Mouse (Mus musculus) gonadal fat pad, adult 2 months (tissue): ENCODE measurements around the gene Dnajb2. TPM values are rescaled to one million over a fixed set of nuclear protein-coding genes. Genes with fewer than 3 reads are reported as not detected.

Experiments
- DNase-seq: peaks from one replicate; pipeline ENCODE4 v3.0.0-alpha.2; 2012; ENCODE audit warnings: low read depth
- polyA plus RNA-seq: library from polyadenylated mRNA; depleted of rRNA; stranded (reverse); fragments of >200 nt; gene quantifications from 2 replicates; pipeline ENCODE4 v1.2.3, GENCODE M21; 2012

Dnajb2 gene
- polyA plus RNA-seq, 1 experiment, result 37.9 TPM

DNA sequence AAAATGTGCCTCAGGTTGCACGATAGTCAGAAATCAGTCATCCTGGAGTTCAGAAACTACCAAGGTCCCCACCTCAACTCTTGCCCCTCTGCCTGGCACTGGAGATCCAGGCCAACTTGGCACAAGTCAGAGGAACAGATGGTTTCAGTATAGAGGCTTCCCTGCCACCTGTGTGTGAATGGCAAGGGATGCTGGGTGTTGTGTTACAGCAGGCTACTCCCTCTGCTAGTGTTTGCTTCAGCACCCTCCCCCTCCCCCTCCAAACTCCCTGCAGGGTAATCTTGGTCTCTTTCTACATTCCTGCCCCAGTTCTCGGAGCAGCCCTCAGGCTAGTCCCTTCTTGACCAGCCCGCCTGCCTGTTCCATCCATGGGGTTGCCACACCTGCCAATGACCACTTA is 14.3 kb downstream of the Dnajb2 start:
- DNase-seq, result no peak

DNA sequence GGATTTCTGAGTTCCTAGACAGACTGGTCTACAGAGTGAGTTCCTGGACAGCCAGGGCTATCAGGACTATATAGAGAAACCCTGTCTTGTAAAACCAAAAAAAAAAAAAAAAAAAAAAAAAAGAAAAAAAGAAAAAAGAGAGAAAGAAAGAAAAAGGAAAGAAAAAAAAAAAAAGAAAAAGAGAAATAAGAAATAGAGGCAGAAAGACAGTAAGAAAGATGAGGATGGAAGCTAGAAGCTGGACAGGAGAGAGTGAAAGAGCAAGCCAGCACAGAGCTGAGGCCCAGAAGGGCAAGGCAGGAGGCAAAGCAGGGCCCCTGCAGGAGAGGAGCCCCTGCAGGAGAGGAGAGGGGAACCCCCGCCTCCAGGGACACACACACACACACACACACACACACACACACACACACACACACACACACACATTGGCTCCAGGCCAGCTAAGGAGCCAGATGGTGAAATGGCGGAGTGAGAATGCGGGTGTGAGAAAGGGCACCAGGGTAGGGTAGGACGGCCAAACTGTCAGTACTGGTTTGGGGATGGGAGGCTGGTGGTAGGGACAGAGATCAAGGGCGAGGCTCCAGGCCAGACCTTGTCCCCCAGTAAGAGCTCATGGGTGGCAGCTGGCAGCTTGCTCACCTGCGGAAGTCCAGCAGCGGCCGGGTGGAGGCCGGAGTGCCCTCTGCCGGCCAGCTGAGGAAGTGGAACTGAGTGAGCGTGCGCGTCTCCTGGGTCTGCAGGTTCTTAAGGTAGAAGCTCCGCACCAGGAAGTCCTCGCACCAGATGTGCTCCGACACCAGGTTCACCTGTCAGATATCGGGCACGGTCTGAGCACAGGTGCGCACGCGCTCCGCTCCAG is 15.1 kb downstream of the Dnajb2 start:
- no peak for DNase-seq

DNA sequence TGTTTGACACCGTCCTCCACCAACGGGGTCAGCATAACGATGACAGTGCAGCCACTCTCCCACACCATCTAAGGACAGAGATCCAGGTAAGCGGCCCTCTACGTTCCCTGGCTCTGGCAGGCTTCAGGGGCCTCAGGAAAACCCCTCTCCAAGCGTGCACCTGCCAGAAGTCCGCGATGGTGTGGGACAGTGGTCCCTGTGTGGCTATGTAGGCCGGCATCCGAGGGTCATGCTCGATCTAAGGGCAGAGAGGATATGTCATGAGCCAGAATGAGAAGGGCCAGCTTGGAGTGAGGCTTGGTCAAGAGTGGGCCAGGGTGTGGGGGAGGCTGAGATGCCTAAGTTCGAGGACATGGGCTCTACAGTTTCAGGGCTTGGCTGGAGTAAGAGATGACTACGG is 16.1 kb downstream of the Dnajb2 start:
- no peak for DNase-seq

GRCm38 (mm10) chr1:75253029-75253428 is 16.8 kb downstream of the Dnajb2 start:
- no peak for DNase-seq

DNA sequence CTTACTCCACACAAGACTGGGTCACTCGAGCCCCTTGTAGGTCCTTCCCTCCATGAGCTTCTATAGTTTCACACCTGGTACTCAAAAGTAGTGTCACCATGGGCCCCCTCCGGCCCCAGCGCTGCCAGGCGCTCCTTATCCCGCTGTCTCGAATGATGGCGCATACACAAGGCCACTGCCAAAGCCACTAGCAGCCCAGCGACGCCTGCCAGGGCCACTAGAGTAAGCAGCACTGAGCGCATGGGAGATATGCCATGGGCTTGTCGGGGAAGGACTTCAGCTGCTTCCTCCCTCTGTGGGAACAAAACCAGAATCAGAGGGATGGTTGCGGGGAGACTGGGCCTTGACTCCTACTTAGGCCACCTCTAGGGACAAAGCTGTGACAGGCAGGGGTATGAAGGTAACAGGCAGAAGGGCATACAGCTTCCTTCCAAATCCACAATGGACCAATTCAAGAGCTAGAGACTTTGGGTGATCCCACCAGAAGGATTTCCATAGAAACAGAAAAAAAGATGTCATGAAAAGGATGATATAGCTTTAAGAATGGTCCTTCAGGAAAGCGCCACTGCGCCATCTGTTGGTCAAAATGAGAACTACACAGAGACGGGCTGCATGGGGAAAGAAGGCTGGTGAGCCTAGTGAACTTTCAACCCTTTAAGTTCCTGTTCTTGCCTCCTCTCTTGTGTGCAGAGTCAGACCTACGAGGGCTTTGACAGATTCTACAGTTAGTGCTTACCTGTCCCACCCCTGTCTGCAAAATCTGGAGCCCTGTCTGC is 17.8 kb downstream of the Dnajb2 start:
- DNase-seq, result no peak

- DNase-seq, result no peak
These were observed 18.4 kb downstream of the Dnajb2 start for GRCm38 (mm10) chr1:75254625-75255013.

GRCm38 (mm10) chr1:75255516-75256046 is 19.4 kb downstream of the Dnajb2 start:
- no peak for DNase-seq

DNA sequence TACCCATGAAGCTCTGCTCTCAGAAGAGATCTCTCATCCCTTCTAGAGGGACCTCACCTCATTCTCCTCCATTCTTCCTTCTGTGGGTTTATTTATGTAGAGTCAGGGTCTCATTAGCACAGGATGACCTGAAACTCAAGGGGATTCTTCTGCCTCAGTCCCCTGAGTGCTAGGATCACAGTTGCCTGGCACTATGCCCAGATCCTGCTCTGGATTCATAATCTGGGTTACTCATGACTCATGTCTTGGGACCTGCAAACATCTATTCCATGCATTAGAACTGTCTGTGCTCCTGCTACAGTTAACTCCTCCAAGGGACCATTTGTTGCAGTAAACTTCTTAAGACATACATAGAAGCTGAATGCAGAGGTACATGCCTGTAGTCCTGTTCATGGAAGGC is 25.1 kb downstream of the Dnajb2 start:
- DNase-seq, result no peak

- no peak for DNase-seq
These were observed 27.1 kb downstream of the Dnajb2 start for GRCm38 (mm10) chr1:75262969-75263951.

GRCm38 (mm10) chr1:75264091-75264880 is 28.1 kb downstream of the Dnajb2 start, which contains the start of gene Ptprn:
Gene Ptprn (minus strand): TSS chr1:75264502.
- DNase-seq, result no peak

- DNase-seq, result no peak
These were observed 41.3 kb downstream of the Dnajb2 start for GRCm38 (mm10) chr1:75277195-75278188.

DNA sequence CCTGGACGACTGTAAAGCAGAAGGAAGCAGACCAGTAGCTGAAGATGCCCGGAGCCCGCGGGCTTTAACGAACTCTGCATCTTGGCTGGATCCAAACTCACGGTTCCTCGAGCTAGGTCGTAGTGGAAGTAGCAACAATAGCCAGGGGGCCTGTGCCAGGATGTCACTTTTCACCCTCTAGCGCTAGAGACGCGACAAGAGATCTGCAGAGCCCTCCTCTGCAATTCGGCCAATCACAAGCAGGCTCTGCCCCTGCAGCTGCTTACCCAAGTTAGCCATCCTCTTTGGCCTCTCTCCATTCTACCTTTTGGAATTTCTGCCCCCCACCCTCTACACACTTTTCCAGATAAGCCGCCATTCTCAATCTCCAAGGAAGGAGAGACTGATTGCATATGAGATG is 42.0 kb downstream of the Dnajb2 start, which contains the start of gene Resp18:
Gene Resp18 (minus strand): TSS at position 188 of the 400 bp plus-strand sequence.
- no peak for DNase-seq

GRCm38 (mm10) chr1:75283017-75283416 is 46.8 kb downstream of the Dnajb2 start:
- DNase-seq, result no peak

DNA sequence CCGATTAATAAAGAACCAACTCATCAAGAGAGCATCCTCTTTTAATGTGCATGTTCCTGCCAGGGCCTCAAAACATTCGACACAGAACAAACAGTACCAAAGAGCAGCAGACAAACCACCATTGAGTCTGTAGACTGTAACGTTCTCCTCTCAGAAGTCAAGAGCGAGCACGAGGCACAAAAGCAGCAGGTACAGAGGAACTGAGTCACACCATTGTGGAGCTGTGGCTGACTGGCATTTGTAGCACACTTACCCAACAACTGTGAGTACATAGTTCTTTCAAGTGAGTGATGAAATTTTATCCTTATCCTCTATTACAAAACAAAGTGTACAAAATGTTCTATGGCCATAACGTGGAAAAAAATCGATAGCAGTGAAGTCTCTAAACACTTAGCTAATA is 48.7 kb downstream of the Dnajb2 start:
- peak; percentile 20 for DNase-seq

DNA sequence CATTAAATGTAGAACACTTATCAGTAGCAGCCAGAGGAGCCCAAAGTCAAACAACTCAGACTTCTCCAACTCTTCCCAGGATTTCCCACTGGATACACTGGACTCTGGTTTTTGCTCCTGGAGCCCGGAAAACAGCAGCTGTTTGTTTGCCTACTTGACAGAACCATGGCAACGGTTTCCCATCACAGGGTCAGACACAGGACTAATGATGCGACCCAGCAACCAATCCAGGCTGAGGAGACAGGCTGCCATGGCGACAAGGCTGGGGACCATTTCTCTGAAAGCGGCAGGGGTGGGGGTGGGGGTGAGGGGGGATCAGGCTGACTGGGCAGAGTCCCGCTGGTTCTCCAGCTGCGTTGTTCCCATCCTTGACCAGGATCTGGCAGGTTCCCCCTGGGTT is 53.2 kb downstream of the Dnajb2 start:
- DNase-seq, result no peak

DNA sequence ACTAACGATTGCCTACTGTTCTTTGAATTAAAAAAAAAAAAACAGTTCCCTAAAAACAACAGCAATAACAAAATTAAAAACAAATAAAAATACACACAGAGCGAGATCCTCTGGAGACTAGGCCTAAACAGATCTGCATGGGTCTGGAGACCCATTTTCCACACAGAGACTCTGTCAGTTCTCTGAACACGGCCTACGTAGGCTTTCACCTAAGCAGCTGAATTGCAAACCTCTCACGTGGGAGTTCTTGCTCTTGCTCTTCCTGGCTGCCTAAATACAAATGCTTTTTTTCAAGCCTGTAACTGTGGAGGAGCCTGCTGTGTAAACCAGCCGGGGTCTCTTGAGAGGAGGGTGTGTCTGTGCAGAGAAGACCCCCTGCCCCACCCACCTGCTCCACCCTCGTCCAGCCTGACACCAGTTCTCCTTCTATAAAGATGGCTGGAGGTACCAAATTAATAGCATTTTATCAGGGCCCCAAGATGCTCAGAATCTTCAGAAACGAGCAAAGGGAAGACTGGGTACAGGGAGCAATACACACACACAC is 53.8 kb downstream of the Dnajb2 start:
- DNase-seq, result no peak

GRCm38 (mm10) chr1:75290582-75290981 is 54.4 kb downstream of the Dnajb2 start:
- DNase-seq, result no peak

DNA sequence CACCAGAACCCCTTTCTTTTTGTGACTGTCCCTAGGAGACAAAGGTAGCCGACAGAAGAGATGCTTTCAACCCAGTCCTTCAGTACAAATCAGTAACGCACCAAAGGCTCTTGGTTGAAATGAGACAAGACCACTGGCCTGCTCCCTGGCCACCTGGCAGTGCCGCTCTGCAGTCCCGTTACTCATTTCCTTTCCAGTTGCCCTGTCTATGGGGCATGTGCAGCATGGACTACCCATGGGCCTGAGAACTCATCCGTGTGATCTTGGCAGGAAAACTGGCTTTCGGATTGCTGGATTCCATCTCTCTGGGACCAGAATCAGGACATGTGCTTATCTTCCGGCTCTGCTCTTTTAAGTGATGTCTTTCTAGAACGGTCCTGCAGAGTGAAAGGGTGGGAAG is 55.1 kb downstream of the Dnajb2 start:
- DNase-seq, result no peak
